Mouse (Mus musculus) midbrain, embryonic 10.5 days (tissue): ENCODE measurements around the gene Stx18. TPM values are rescaled to one million over a fixed set of nuclear protein-coding genes. Genes with fewer than 3 reads are reported as not detected.

Source experiments
- DNase-seq: peaks from one replicate; pipeline ENCODE4 v3.0.0-alpha.2; 2017; ENCODE audit warnings: low spot score
- H3K27ac ChIP-seq: fragments of 300-500 bp; sonication (generic); replicated peaks from 2 replicates; pipeline ENCODE4 v1.5.1; 2016; ENCODE audit warnings: mild to moderate bottlenecking
- H3K27me3 ChIP-seq: fragments of 300-500 bp; sonication (generic); 2 replicates; pipeline ENCODE4 v1.6.1; 2016; ENCODE audit warnings: low read depth, mild to moderate bottlenecking; ENCODE audit not compliant: poor library complexity, severe bottlenecking
- H3K36me3 ChIP-seq: fragments of 300-500 bp; sonication (generic); 2 replicates; pipeline ENCODE4 v1.6.1; 2016; ENCODE audit warnings: mild to moderate bottlenecking, moderate library complexity
- H3K4me1 ChIP-seq: fragments of 300-500 bp; sonication (generic); 2 replicates; pipeline ENCODE4 v1.6.1; 2016
- H3K4me3 ChIP-seq: fragments of 300-500 bp; sonication (generic); 2 replicates; pipeline ENCODE4 v1.5.1; 2016; ENCODE audit warnings: mild to moderate bottlenecking, moderate library complexity
- H3K9me3 ChIP-seq: fragments of 300-500 bp; sonication (generic); replicated peaks from 2 replicates; pipeline ENCODE4 v1.6.1; 2016; ENCODE audit warnings: mild to moderate bottlenecking
- WGBS: fragments of 180-500 bp; shearing (Covaris S2); methylation state at CpG from one replicate; pipeline ENCODE4 v1.1.7; 2016; 5-methylcytosine and 5-hydroxymethylcytosine counted together
- polyA plus RNA-seq: library from polyadenylated mRNA; unstranded; fragments of >200 nt; fragmentation: Nextera tagmentation; extraction: Ambion mirVana; gene quantifications from 2 replicates; pipeline ENCODE4 v1.2.1, GENCODE M21; 2016

The Stx18 gene
- 48.6 and 55.8 TPM in 2 replicates for polyA plus RNA-seq

- 1% methylated on average over 57 of the region's 57 CpGs for WGBS
- DNase-seq, result peak; percentile 88
- no peaks in the 10 kb centered on the region for H3K9me3 ChIP-seq
Measured at GRCm38 (mm10) chr5:38038710-38039592, at the start of gene Stx18. Stx18 (plus strand) TSS chr5:38038742.

DNA sequence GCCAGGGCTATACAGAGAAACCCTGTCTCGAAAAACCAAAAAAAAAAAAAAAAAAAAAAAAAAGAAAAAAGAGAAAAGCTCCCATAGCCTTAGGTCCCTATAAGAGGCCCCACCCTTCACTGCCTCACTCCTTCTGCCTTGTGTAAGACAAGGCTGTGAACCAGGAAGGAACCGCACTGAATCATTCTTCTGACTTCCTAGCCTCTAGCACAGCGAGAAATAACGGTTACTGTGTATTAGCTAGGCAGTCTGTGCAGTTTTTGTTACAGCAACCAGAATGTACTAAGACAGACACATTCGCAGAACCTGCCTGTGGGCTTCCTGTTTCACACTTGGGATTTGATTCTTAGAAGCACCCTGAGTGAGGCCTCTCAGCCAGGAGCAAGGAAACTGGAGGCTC lies 46.2 kb upstream of the Stx18 start:
- DNase-seq, result no peak
- Histone ChIP-seq H3K4me3 (no peak overlapping the region), H3K27ac (no peak overlapping the region), H3K9me3 (no peaks in the 10 kb centered on the region), H3K4me1 (peaks cover 4% of the 10 kb centered on the region; the same call in 1 of the 2 replicates), H3K27me3 (no peaks in the 10 kb centered on the region), H3K36me3 (no peaks in the 10 kb centered on the region)
- WGBS, result 88% methylated on average over 5 of the region's 5 CpGs

More at GRCm38 (mm10) chr5:38038710-38039592, at the start of gene Stx18:
- Histone ChIP-seq H3K27ac (peak within 1 kb of the TSS; percentile 86), H3K4me3 (peak within 1 kb of the TSS; percentile 77), H3K4me1 (peaks cover 27% of the 10 kb centered on the region), H3K27me3 (peaks cover 5% of the 10 kb centered on the region; the same call in 1 of the 2 replicates), H3K36me3 (peaks cover 17% of the 10 kb centered on the region)

- Histone ChIP-seq H3K9me3 (no peaks in the 10 kb centered on the region), H3K27ac (no peak overlapping the region), H3K27me3 (peaks cover 12% of the 10 kb centered on the region; the same call in 1 of the 2 replicates), H3K4me3 (no peak overlapping the region), H3K4me1 (peaks cover 12% of the 10 kb centered on the region), H3K36me3 (no peaks in the 10 kb centered on the region)
- DNase-seq, result no peak
- 92% methylated on average over 2 of the region's 2 CpGs for WGBS
Measured at GRCm38 (mm10) chr5:37998805-37999204, 39.7 kb upstream of the Stx18 start.

DNA sequence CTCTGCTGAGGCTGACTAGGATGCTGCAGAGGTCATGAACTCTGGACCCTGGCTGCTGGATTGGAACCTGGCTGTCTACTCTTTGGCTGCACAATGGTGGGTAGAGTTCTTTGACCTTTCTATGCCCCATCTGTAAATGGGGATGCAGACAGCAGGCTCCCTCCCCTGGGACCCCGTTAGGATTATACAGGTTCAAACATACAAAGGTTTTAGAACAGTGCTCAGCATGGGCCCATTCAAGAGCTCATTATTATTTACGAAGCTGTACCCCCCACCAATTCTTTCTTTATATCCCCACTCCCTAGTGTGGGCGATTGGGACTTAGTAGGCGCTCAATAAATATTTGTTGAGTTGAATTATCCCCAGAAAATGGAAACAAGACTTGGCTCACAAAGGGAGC lies 36.0 kb upstream of the Stx18 start:
- Histone ChIP-seq H3K27me3 (peaks cover 21% of the 10 kb centered on the region; the same call in 1 of the 2 replicates), H3K4me3 (no peak overlapping the region), H3K27ac (no peak overlapping the region; the same call in 1 of the 2 replicates), H3K36me3 (no peaks in the 10 kb centered on the region), H3K9me3 (no peaks in the 10 kb centered on the region), H3K4me1 (peaks cover 29% of the 10 kb centered on the region)
- DNase-seq, result no peak
- WGBS, result 37% methylated on average over 4 of the region's 4 CpGs

DNA sequence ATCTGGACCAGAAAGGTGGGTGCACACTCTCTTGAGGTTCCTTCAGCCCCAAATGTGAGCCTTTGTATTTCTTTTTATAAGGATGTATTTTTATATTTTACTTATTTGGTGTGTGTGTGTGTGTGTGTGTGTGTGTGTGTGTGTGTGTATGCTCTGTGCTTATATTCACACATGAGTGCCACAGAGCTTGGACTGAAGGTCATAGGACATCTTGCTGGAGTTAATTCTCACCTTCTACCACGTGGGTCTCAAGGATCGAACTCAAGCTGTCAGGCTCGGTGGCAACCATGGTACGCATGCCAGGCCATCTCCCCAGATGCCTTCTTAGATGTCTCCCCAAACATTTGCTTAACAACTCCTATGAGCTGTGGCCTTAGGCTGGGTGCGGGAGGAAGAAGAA lies 33.8 kb upstream of the Stx18 start:
- WGBS, result 85% methylated on average over 5 of the region's 5 CpGs
- Histone ChIP-seq H3K4me1 (peaks cover 29% of the 10 kb centered on the region), H3K4me3 (no peak overlapping the region), H3K27me3 (0 out of 2 replicates have a peak, but pooled peaks cover 13% of the 10 kb centered on the region), H3K27ac (no peak overlapping the region), H3K9me3 (no peaks in the 10 kb centered on the region), H3K36me3 (no peaks in the 10 kb centered on the region)
- DNase-seq, result no peak

DNA sequence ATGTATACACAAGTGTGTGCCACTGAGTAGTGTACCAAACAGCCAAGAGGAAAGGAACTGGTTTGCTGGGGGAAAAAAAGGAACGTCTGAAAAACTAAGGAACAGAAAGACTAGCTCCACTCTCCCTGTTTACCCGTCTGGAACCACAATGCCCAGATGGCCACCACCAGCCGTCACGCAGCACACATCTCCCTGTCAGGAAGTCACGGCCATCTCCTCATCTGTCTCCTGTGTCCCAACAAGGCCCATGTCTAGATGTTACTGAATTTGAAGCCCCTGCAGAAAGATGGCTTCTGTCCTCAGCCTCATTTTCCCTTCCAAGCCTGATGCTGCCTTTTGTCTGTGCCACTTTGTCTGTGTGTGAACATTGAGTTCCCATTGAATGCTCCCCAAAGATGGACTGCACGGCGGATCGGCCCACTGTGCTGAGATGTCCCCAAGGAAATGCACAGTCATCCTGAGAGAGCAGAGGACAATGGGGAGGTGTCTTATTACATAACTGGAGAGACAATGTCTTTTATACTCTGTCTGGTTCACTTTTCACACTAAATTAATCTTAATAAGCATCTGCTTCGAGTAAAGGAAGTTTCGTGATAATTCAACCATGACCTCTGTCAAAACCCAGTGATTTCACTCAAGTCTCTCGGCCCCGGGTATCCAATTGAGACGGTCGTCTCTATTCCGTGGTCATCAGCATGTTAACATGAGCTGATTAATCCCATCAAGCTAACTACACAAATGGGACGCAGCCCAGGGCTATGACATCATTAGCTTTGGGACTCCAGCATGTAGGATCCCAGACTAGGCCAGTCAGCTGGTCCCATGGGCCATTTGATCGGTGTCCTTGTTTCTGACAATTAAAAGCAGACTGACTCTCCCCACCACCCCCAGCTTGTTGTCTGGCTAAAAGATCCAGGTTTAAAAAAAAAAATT lies 31.9 kb upstream of the Stx18 start:
- H3K27ac ChIP-seq, result peak overlapping the region; percentile 25; the same call in 1 of the 2 replicates

DNA sequence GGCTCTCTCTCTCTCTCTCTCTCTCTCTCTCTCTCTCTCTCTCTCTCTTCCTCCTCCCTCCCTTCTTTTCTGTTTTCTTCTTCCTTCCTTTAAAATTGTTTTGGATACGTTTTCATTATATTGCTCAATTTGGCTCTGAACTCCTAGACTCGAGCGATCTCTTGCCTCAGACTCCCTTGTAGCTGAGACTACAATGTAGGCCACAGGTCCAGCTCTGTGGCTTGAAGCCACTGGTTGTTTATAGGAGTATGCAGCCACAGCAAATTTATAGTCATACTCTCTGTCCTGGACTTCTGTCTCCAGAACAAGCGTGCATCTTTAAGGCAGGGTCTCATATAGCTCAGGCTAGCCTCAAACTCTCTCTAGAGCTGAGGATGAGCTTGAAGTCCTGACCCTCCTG lies 29.5 kb upstream of the Stx18 start:
- H3K27ac ChIP-seq, result no peak overlapping the region
- H3K4me3 ChIP-seq, result no peak overlapping the region
- H3K4me1 ChIP-seq, result peaks cover 18% of the 10 kb centered on the region
- H3K36me3 ChIP-seq, result no peaks in the 10 kb centered on the region
- WGBS, result 88% methylated on average over 4 of the region's 4 CpGs
- DNase-seq, result no peak
- no peaks in the 10 kb centered on the region for H3K9me3 ChIP-seq
- 0 out of 2 replicates have a peak, but pooled peaks cover 7% of the 10 kb centered on the region for H3K27me3 ChIP-seq

More for the DNA sequence above, 31.9 kb upstream of the Stx18 start:
- no peaks in the 10 kb centered on the region for H3K9me3 ChIP-seq
- H3K4me3 ChIP-seq, result no peak overlapping the region
- H3K27me3 ChIP-seq, result 0 out of 2 replicates have a peak, but pooled peaks cover 13% of the 10 kb centered on the region
- no peak for DNase-seq
- WGBS, result 59% methylated on average over 17 of the region's 17 CpGs
- H3K4me1 ChIP-seq, result peaks cover 25% of the 10 kb centered on the region
- no peaks in the 10 kb centered on the region for H3K36me3 ChIP-seq

- no peak overlapping the region for H3K4me3 ChIP-seq
- no peak for DNase-seq
- H3K4me1 ChIP-seq, result peaks cover 9% of the 10 kb centered on the region
- H3K9me3 ChIP-seq, result no peaks in the 10 kb centered on the region
- 30% methylated on average over 3 of the region's 3 CpGs for WGBS
- H3K27me3 ChIP-seq, result no peaks in the 10 kb centered on the region
- no peak overlapping the region for H3K27ac ChIP-seq
- H3K36me3 ChIP-seq, result no peaks in the 10 kb centered on the region
Measured at GRCm38 (mm10) chr5:38014916-38015315, 23.6 kb upstream of the Stx18 start.

DNA sequence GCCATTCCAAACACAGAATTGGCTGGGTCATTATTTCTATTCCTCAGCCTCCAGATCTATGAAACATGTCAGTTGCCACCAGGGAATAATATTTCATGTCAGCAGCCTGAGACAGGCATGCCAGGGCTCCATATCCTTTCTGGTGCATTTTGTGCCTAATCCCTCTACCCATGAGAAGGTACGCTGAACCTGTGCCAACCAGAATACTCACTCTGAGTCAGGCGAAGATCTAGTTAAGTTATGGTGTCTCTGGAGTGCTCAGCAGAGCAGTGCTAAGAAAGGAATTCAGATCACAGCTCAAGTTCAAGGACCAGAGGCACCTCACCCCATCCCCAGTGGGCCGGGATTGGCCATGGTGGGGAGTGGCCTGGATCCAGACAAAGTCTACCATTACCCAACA lies 21.6 kb upstream of the Stx18 start:
- peaks cover 9% of the 10 kb centered on the region for H3K4me1 ChIP-seq
- H3K27me3 ChIP-seq, result no peaks in the 10 kb centered on the region
- H3K9me3 ChIP-seq, result no peaks in the 10 kb centered on the region
- DNase-seq, result no peak
- no peak overlapping the region for H3K4me3 ChIP-seq
- WGBS, result 90% methylated on average over 3 of the region's 3 CpGs
- H3K36me3 ChIP-seq, result no peaks in the 10 kb centered on the region
- no peak overlapping the region for H3K27ac ChIP-seq

DNA sequence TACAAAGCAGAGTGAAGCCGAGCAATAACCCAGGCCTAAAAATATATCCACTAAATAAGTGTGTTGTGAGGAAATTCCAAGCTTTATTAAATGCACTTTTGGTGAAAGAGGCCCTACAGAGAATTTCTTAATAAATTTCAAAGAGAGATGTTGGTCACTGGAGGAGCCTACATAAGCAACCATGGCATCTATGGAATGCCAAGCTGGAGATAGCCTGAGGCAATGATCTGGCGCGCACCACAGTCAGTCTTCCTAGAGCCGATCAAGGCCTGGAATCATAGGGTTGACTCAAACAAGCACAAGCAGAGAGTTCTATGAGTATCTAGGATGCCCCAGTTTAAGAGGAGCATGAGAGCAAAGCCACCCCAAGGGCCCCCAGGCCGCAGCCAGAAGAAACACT lies 10.9 kb upstream of the Stx18 start:
- no peak for DNase-seq
- Histone ChIP-seq H3K27ac (no peak overlapping the region), H3K36me3 (no peaks in the 10 kb centered on the region), H3K4me1 (no peaks in the 10 kb centered on the region), H3K4me3 (no peak overlapping the region), H3K9me3 (no peaks in the 10 kb centered on the region), H3K27me3 (no peaks in the 10 kb centered on the region)
- WGBS, result 78% methylated on average over 5 of the region's 5 CpGs

- H3K9me3 ChIP-seq, result no peaks in the 10 kb centered on the region
- H3K4me3 ChIP-seq, result peak overlapping the region; percentile 77
- peaks cover 27% of the 10 kb centered on the region for H3K4me1 ChIP-seq
- H3K36me3 ChIP-seq, result peaks cover 13% of the 10 kb centered on the region
- no peak for DNase-seq
- 23% methylated on average over 9 of the region's 9 CpGs for WGBS
- H3K27ac ChIP-seq, result peak overlapping the region; percentile 86; the same call in 1 of the 2 replicates
- peaks cover 5% of the 10 kb centered on the region; the same call in 1 of the 2 replicates for H3K27me3 ChIP-seq
Measured at GRCm38 (mm10) chr5:38038274-38038673, 268 bp upstream of the Stx18 start.

GRCm38 (mm10) chr5:38039796-38040195 lies 1.3 kb downstream of the Stx18 start:
- peaks cover 27% of the 10 kb centered on the region for H3K4me1 ChIP-seq
- no peaks in the 10 kb centered on the region for H3K9me3 ChIP-seq
- peak overlapping the region; percentile 77 for H3K4me3 ChIP-seq
- 34% methylated on average over 9 of the region's 9 CpGs for WGBS
- peaks cover 19% of the 10 kb centered on the region for H3K36me3 ChIP-seq
- peak overlapping the region; percentile 86 for H3K27ac ChIP-seq
- H3K27me3 ChIP-seq, result peaks cover 5% of the 10 kb centered on the region; the same call in 1 of the 2 replicates
- DNase-seq, result no peak
